Comparison of ENCODE assay signal across 15 mouse cellular contexts in genomic region chr1:19088078-19088477, GRCm38 (mm10). TPM values are rescaled to one million over a fixed set of nuclear protein-coding genes. Genes with fewer than 3 reads are reported as not detected.
DNase-seq lines count a peak whose midpoint lies in the region; ATAC-seq and TF ChIP-seq lines count a peak whose summit lies in the region.
"Had no signal": no experiment of that assay in that cellular context is flagged by ENCODE, and none has a peak within 500 bp of the region (broad histone marks: within the 10 kb centered on the region; RNA-seq: fewer than 3 reads in every experiment).

No protein-coding gene starts in this region.

- peak; percentile 60; the same call in 1 of the 2 replicates for ATAC-seq in kidney, embryonic 15.5 days (replicated peaks; ENCODE audit: low FRiP score)
- peak; percentile 77; the same call in 1 of the 2 replicates for ATAC-seq in hindbrain, embryonic 14.5 days (ENCODE audit: low FRiP score)
- ATAC-seq in midbrain, embryonic 16.5 days, result peak; percentile 81
- ATAC-seq in liver, embryonic 11.5 days (replicated peaks; ENCODE audit: low FRiP score), result no peak
- ATAC-seq in megakaryocyte progenitor cell, adult 5-6 weeks (replicated peaks; ENCODE audit: poor library complexity), result no peak

- TF ChIP-seq CTCF in brain, embryonic 14.5 days (IDR thresholded peaks at IDR 0.05; ENCODE audit: borderline replicate concordance, extremely low read depth, insufficient read depth, insufficient read length), result no peak

- no peak overlapping the region for H3K9ac ChIP-seq in kidney, embryonic 15.5 days
- H3K9ac ChIP-seq in hindbrain, embryonic 14.5 days, result no peak overlapping the region
- peak overlapping the region; percentile 34; the same call in 1 of the 2 replicates for H3K9ac ChIP-seq in midbrain, embryonic 16.5 days (ENCODE audit: low read depth, low read length)
- no peak overlapping the region for H3K9ac ChIP-seq in liver, embryonic 11.5 days (ENCODE audit: low read depth, low read length)
- H3K9ac ChIP-seq: liver, embryonic 15.5 days had no signal

- no peak overlapping the region for H3K4me3 ChIP-seq in kidney, embryonic 15.5 days (replicated peaks)
- no peak overlapping the region for H3K4me3 ChIP-seq in hindbrain, embryonic 14.5 days (replicated peaks; ENCODE audit: low read length)
- no peak overlapping the region; the same call in 1 of the 2 replicates for H3K4me3 ChIP-seq in midbrain, embryonic 16.5 days (ENCODE audit: low read depth, low read length)
- no peak overlapping the region for H3K4me3 ChIP-seq in liver, embryonic 11.5 days (ENCODE audit: low read depth, low read length)
- H3K4me3 ChIP-seq: liver, embryonic 15.5 days had no signal

- H3K4me2 ChIP-seq in kidney, embryonic 15.5 days, result no peak overlapping the region
- 0 out of 2 replicates have a peak overlapping the region, but pooled peaks have one; percentile 19 for H3K4me2 ChIP-seq in hindbrain, embryonic 14.5 days (replicated peaks)
- peak overlapping the region; percentile 37 for H3K4me2 ChIP-seq in midbrain, embryonic 16.5 days (ENCODE audit: low read length)
- no peak overlapping the region for H3K4me2 ChIP-seq in liver, embryonic 11.5 days
- H3K4me2 ChIP-seq: liver, embryonic 15.5 days had no signal

- no peak overlapping the region for H3K27ac ChIP-seq in kidney, embryonic 15.5 days
- H3K27ac ChIP-seq in hindbrain, embryonic 14.5 days, result no peak overlapping the region
- H3K27ac ChIP-seq in midbrain, embryonic 16.5 days (ENCODE audit: low read length), result no peak overlapping the region
- H3K27ac ChIP-seq in liver, embryonic 11.5 days (ENCODE audit: low read depth, low read length), result no peak overlapping the region
- H3K27ac ChIP-seq: liver, embryonic 15.5 days had no signal

- no peak for DNase-seq in kidney, postnatal 25 days
- DNase-seq in brain, embryonic 14.5 days (ENCODE audit: low read depth), result peak; percentile 51
- no peak for DNase-seq in hindbrain, embryonic 14.5 days (ENCODE audit: low spot score)
- DNase-seq in liver, embryonic 11.5 days (ENCODE audit: low spot score), result no peak
- DNase-seq in c-Kit-positive CD71-positive TER-119-positive erythroid progenitor cells, embryonic 14.5 days (ENCODE audit: low spot score), result no peak
- DNase-seq: cerebellum, adult 11 months; heart, postnatal 4 days; thymus, adult 18-20 months had no signal

- no peak for TF ChIP-seq POLR2A in brain, embryonic 14.5 days (IDR thresholded peaks at IDR 0.05; ENCODE audit: borderline replicate concordance, extremely low read depth, insufficient read depth, insufficient read length, poor library complexity, severe bottlenecking)

- H3K4me1 ChIP-seq in kidney, embryonic 15.5 days, result no peaks in the 10 kb centered on the region
- H3K4me1 ChIP-seq in hindbrain, embryonic 14.5 days (replicated peaks; ENCODE audit: control insufficient read depth, insufficient read depth, low read length), result no peaks in the 10 kb centered on the region
- peaks cover 4% of the 10 kb centered on the region; the same call in 1 of the 2 replicates for H3K4me1 ChIP-seq in midbrain, embryonic 16.5 days (ENCODE audit: control insufficient read depth, insufficient read depth, low read length)
- no peaks in the 10 kb centered on the region for H3K4me1 ChIP-seq in liver, embryonic 11.5 days (replicated peaks; ENCODE audit: control insufficient read depth, insufficient read depth, low read length)
- H3K4me1 ChIP-seq: liver, embryonic 15.5 days had no signal

- H3K9me3 ChIP-seq in kidney, embryonic 15.5 days (replicated peaks), result no peaks in the 10 kb centered on the region
- no peaks in the 10 kb centered on the region for H3K9me3 ChIP-seq in hindbrain, embryonic 14.5 days (ENCODE audit: control insufficient read depth, low read length)
- no peaks in the 10 kb centered on the region for H3K9me3 ChIP-seq in midbrain, embryonic 16.5 days (replicated peaks; ENCODE audit: control insufficient read depth, low read length, poor library complexity, severe bottlenecking)
- H3K9me3 ChIP-seq in liver, embryonic 11.5 days (ENCODE audit: control insufficient read depth, low read length), result no peaks in the 10 kb centered on the region
- H3K9me3 ChIP-seq: liver, embryonic 15.5 days had no signal

- H3K36me3 ChIP-seq in kidney, embryonic 15.5 days, result no peaks in the 10 kb centered on the region
- H3K36me3 ChIP-seq in hindbrain, embryonic 14.5 days (replicated peaks; ENCODE audit: control insufficient read depth, insufficient read depth), result no peaks in the 10 kb centered on the region
- no peaks in the 10 kb centered on the region for H3K36me3 ChIP-seq in midbrain, embryonic 16.5 days (ENCODE audit: control insufficient read depth, insufficient read depth, low read length)
- no peaks in the 10 kb centered on the region for H3K36me3 ChIP-seq in liver, embryonic 11.5 days (ENCODE audit: control insufficient read depth, insufficient read depth, low read length)
- H3K36me3 ChIP-seq: liver, embryonic 15.5 days had no signal

- 13% methylated on average over 8 of the region's 8 CpGs for WGBS in kidney, embryonic 15.5 days
- WGBS in hindbrain, embryonic 14.5 days, result 11% methylated on average over 8 of the region's 8 CpGs
- WGBS in midbrain, embryonic 16.5 days, result 7% methylated on average over 8 of the region's 8 CpGs
- WGBS in liver, embryonic 11.5 days, result 20% methylated on average over 8 of the region's 8 CpGs

- 0 out of 2 replicates have a peak, but pooled peaks cover 7% of the 10 kb centered on the region for H3K27me3 ChIP-seq in kidney, embryonic 15.5 days
- no peaks in the 10 kb centered on the region for H3K27me3 ChIP-seq in hindbrain, embryonic 14.5 days (ENCODE audit: control insufficient read depth, insufficient read depth, low read length)
- no peaks in the 10 kb centered on the region for H3K27me3 ChIP-seq in midbrain, embryonic 16.5 days (ENCODE audit: control insufficient read depth, insufficient read depth, low read depth, low read length)
- H3K27me3 ChIP-seq in liver, embryonic 11.5 days (replicated peaks; ENCODE audit: control insufficient read depth, insufficient read depth, low read length), result no peaks in the 10 kb centered on the region
- H3K27me3 ChIP-seq: liver, embryonic 15.5 days had no signal

RNA-seq across cellular contexts. Expression of gene Tfap2d, which starts 14.7 kb away (rescaled TPM):
- not detected in 2 replicates for polyA plus RNA-seq in kidney, embryonic 15.5 days (2015; fragmentation: Nextera tagmentation; extraction: Ambion mirVana)
- 17.1 and 21.2 TPM in 2 replicates for polyA plus RNA-seq in brain, embryonic 14.5 days (2012; rRNA removed)
- polyA plus RNA-seq in hindbrain, embryonic 14.5 days (2014; fragmentation: Nextera tagmentation; extraction: Ambion mirVana), result 4.4 TPM in 1 of 2 replicates, not detected in the other
- 52.1 and 58.0 TPM in 2 replicates for polyA plus RNA-seq in midbrain, embryonic 16.5 days (2015; fragmentation: Nextera tagmentation; extraction: Ambion mirVana)
- polyA plus RNA-seq in liver, embryonic 11.5 days (2014; fragmentation: Nextera tagmentation; extraction: Ambion mirVana), result not detected in 2 replicates
- total RNA-seq in megakaryocyte progenitor cell, adult 5-6 weeks (2015), result not detected in 2 replicates
- not detected in 2 replicates for total RNA-seq in megakaryocyte progenitor cell, adult 5-6 weeks (2017)
- total RNA-seq: adrenal gland, adult 18-20 months; heart, postnatal 4 days had no signal
- polyA plus RNA-seq: gonadal fat pad, adult 2 months; liver, embryonic 15.5 days; small intestine, adult 2 months had no signal

Comparison
In these comparisons a context has a peak if more than half of its experiments do, and no peak if none do; other contexts are left out.
1. ATAC-seq: peak in kidney, embryonic 15.5 days (single experiment), hindbrain, embryonic 14.5 days (single experiment) and midbrain, embryonic 16.5 days (single experiment); none in liver, embryonic 11.5 days (single experiment) and megakaryocyte progenitor cell, adult 5-6 weeks (single experiment).
2. H3K4me2 ChIP-seq: peak in hindbrain, embryonic 14.5 days (single experiment) and midbrain, embryonic 16.5 days (single experiment); none in kidney, embryonic 15.5 days (single experiment) and liver, embryonic 11.5 days (single experiment).